Mouse (Mus musculus): Measurements from ENCODE around the gene Crim1.

- TF ChIP-seq CTCF (conservative IDR thresholded peaks at IDR 0.05; ENCODE audit: insufficient read depth, insufficient read length, low read depth, low read length) (no peak), POLR2A (IDR thresholded peaks at IDR 0.05; ENCODE audit: low read depth, low read length) (no peak)
These were observed 54.2 kb downstream of the Crim1 start for GRCm38 (mm10) chr17:78254256-78254655.
